Mouse (Mus musculus) forebrain, embryonic 11.5 days (tissue): Measurements from ENCODE around the gene Stx4a. TPM values are rescaled to one million over a fixed set of nuclear protein-coding genes. Genes with fewer than 3 reads are reported as not detected.

Source experiments
- ATAC-seq: fragments of 200-750 bp; cut with Nextera tagmentation; replicated peaks from 2 replicates; pipeline ENCODE4 v1.8.0; 2017; ENCODE audit warnings: moderate TSS enrichment; ENCODE audit not compliant: low FRiP score
- DNase-seq: peaks from one replicate; pipeline ENCODE4 v3.0.0-alpha.2; 2017; ENCODE audit warnings: low spot score
- H3K27ac ChIP-seq: fragments of 300-500 bp; sonication (generic); 2 replicates; pipeline ENCODE4 v1.5.1; 2014; ENCODE audit warnings: low read depth, low read length
- H3K27me3 ChIP-seq: fragments of 300-500 bp; sonication (generic); 2 replicates; pipeline ENCODE4 v1.6.1; 2014; ENCODE audit warnings: mild to moderate bottlenecking, low read length, mixed read lengths; ENCODE audit not compliant: control insufficient read depth, insufficient read depth
- H3K36me3 ChIP-seq: fragments of 300-500 bp; sonication (generic); 2 replicates; pipeline ENCODE4 v1.6.1; 2014; ENCODE audit warnings: mild to moderate bottlenecking, low read length, moderate library complexity, mixed read lengths; ENCODE audit not compliant: control insufficient read depth, insufficient read depth
- H3K4me1 ChIP-seq: fragments of 300-500 bp; sonication (generic); replicated peaks from 2 replicates; pipeline ENCODE4 v1.6.1; 2014; ENCODE audit warnings: low read length, mixed read lengths; ENCODE audit not compliant: control insufficient read depth, insufficient read depth
- H3K4me2 ChIP-seq: fragments of 300-500 bp; sonication (generic); 2 replicates; pipeline ENCODE4 v1.6.1; 2014; ENCODE audit warnings: low read depth, mild to moderate bottlenecking, low read length, moderate library complexity, mixed read lengths; ENCODE audit not compliant: severe bottlenecking
- H3K4me3 ChIP-seq: fragments of 300-500 bp; sonication (generic); 2 replicates; pipeline ENCODE4 v1.5.1; 2014; ENCODE audit warnings: low read depth, low read length
- H3K9ac ChIP-seq: fragments of 300-500 bp; sonication (generic); 2 replicates; pipeline ENCODE4 v1.6.1; 2014; ENCODE audit warnings: low read length
- H3K9me3 ChIP-seq: fragments of 300-500 bp; sonication (generic); 2 replicates; pipeline ENCODE4 v1.6.1; 2016; ENCODE audit warnings: low read length, mixed read lengths; ENCODE audit not compliant: control insufficient read depth
- WGBS: fragments of 180-500 bp; shearing (Covaris S2); extraction: QIAGEN DNeasy Blood & Tissue Kit; methylation state at CpG from one replicate; pipeline ENCODE4 v1.1.7; 2014; 5-methylcytosine and 5-hydroxymethylcytosine counted together
- polyA plus RNA-seq: library from polyadenylated mRNA; unstranded; fragments of >200 nt; fragmentation: Nextera tagmentation; extraction: Ambion mirVana; gene quantifications from 2 replicates; pipeline ENCODE4 v1.2.1, GENCODE M21; 2014

Stx4a gene
- polyA plus RNA-seq, 1 experiment from 2014 or later, result 10.1 TPM

GRCm38 (mm10) chr7:127809846-127810245 lies 14.2 kb upstream of the Stx4a start:
- Histone ChIP-seq H3K9me3 (no peaks in the 10 kb centered on the region), H3K4me2 (no peak overlapping the region), H3K4me3 (no peak overlapping the region), H3K36me3 (no peaks in the 10 kb centered on the region), H3K9ac (no peak overlapping the region), H3K4me1 (no peaks in the 10 kb centered on the region), H3K27me3 (no peaks in the 10 kb centered on the region), H3K27ac (no peak overlapping the region)
- no peak for ATAC-seq
- WGBS, result 85% methylated on average over 1 of the region's 1 CpGs
- DNase-seq, result no peak

- Histone ChIP-seq H3K4me2 (no peak overlapping the region), H3K9ac (no peak overlapping the region), H3K27me3 (no peaks in the 10 kb centered on the region), H3K36me3 (no peaks in the 10 kb centered on the region), H3K27ac (no peak overlapping the region), H3K9me3 (no peaks in the 10 kb centered on the region), H3K4me1 (no peaks in the 10 kb centered on the region), H3K4me3 (no peak overlapping the region)
- DNase-seq (no peak), ATAC-seq (no peak)
- WGBS, result 81% methylated on average over 10 of the region's 10 CpGs
These were observed 13.4 kb upstream of the Stx4a start for GRCm38 (mm10) chr7:127810650-127811049.

GRCm38 (mm10) chr7:127811240-127811639 lies 12.9 kb upstream of the Stx4a start:
- Histone ChIP-seq H3K27ac (no peak overlapping the region), H3K36me3 (no peaks in the 10 kb centered on the region), H3K9me3 (no peaks in the 10 kb centered on the region), H3K4me3 (no peak overlapping the region), H3K9ac (no peak overlapping the region), H3K27me3 (no peaks in the 10 kb centered on the region), H3K4me1 (no peaks in the 10 kb centered on the region), H3K4me2 (no peak overlapping the region)
- WGBS, result 87% methylated on average over 4 of the region's 4 CpGs
- ATAC-seq (no peak), DNase-seq (no peak)

- H3K4me1 ChIP-seq, result no peaks in the 10 kb centered on the region
- 90% methylated on average over 3 of the region's 3 CpGs for WGBS
- no peak overlapping the region for H3K9ac ChIP-seq
- no peak for DNase-seq
- no peaks in the 10 kb centered on the region for H3K9me3 ChIP-seq
- H3K27ac ChIP-seq, result no peak overlapping the region
- no peaks in the 10 kb centered on the region for H3K27me3 ChIP-seq
- no peak overlapping the region for H3K4me3 ChIP-seq
- no peaks in the 10 kb centered on the region for H3K36me3 ChIP-seq
- ATAC-seq, result no peak
- no peak overlapping the region for H3K4me2 ChIP-seq
These were observed 11.8 kb upstream of the Stx4a start for GRCm38 (mm10) chr7:127812292-127812691.

GRCm38 (mm10) chr7:127813821-127814220 lies 10.3 kb upstream of the Stx4a start:
- no peak for DNase-seq
- Histone ChIP-seq H3K27ac (no peak overlapping the region), H3K4me2 (no peak overlapping the region), H3K36me3 (no peaks in the 10 kb centered on the region), H3K9me3 (no peaks in the 10 kb centered on the region), H3K4me3 (no peak overlapping the region), H3K4me1 (no peaks in the 10 kb centered on the region), H3K9ac (no peak overlapping the region), H3K27me3 (no peaks in the 10 kb centered on the region)
- no peak for ATAC-seq
- WGBS, result 92% methylated on average over 4 of the region's 4 CpGs

- Histone ChIP-seq H3K4me2 (no peak overlapping the region), H3K9me3 (no peaks in the 10 kb centered on the region), H3K4me1 (no peaks in the 10 kb centered on the region), H3K9ac (no peak overlapping the region), H3K27ac (no peak overlapping the region), H3K36me3 (no peaks in the 10 kb centered on the region), H3K4me3 (no peak overlapping the region), H3K27me3 (no peaks in the 10 kb centered on the region)
- DNase-seq (no peak), ATAC-seq (no peak)
- WGBS, result 89% methylated on average over 19 of the region's 19 CpGs
These were observed 9.7 kb upstream of the Stx4a start for GRCm38 (mm10) chr7:127814241-127814921.

- Histone ChIP-seq H3K36me3 (no peaks in the 10 kb centered on the region), H3K4me2 (no peak overlapping the region), H3K27ac (no peak overlapping the region), H3K9ac (no peak overlapping the region), H3K27me3 (no peaks in the 10 kb centered on the region), H3K4me1 (no peaks in the 10 kb centered on the region), H3K9me3 (no peaks in the 10 kb centered on the region), H3K4me3 (no peak overlapping the region)
- ATAC-seq (no peak), DNase-seq (no peak)
- WGBS, result 95% methylated on average over 15 of the region's 15 CpGs
These were observed 8.9 kb upstream of the Stx4a start for GRCm38 (mm10) chr7:127815116-127815665.

- ATAC-seq (no peak), DNase-seq (no peak)
- Histone ChIP-seq H3K4me2 (no peak overlapping the region), H3K9me3 (no peaks in the 10 kb centered on the region), H3K27me3 (no peaks in the 10 kb centered on the region), H3K27ac (no peak overlapping the region), H3K36me3 (no peaks in the 10 kb centered on the region), H3K4me3 (no peak overlapping the region), H3K4me1 (no peaks in the 10 kb centered on the region), H3K9ac (no peak overlapping the region)
- 77% methylated on average over 15 of the region's 15 CpGs for WGBS
These were observed 7.9 kb upstream of the Stx4a start for GRCm38 (mm10) chr7:127815954-127816821.
